22 mouse cellular contexts compared by ENCODE assay signal in genomic region chr2:93624665-93625408, GRCm38 (mm10). TPM values are rescaled to one million over a fixed set of nuclear protein-coding genes. Genes with fewer than 3 reads are reported as not detected.
DNase-seq lines count a peak whose midpoint lies in the region; ATAC-seq and TF ChIP-seq lines count a peak whose summit lies in the region.
"Had no signal": no experiment of that assay in that cellular context is flagged by ENCODE, and none has a peak within 500 bp of the region (broad histone marks: within the 10 kb centered on the region; RNA-seq: fewer than 3 reads in every experiment).

No protein-coding gene starts in this region.

- no peaks in the 10 kb centered on the region for H3K9me3 ChIP-seq in neural tube, embryonic 15.5 days (replicated peaks)
- H3K9me3 ChIP-seq in midbrain, embryonic 16.5 days (replicated peaks; ENCODE audit: control insufficient read depth, low read length, poor library complexity, severe bottlenecking) = no peaks in the 10 kb centered on the region
- H3K9me3 ChIP-seq in midbrain, embryonic 10.5 days (replicated peaks) = no peaks in the 10 kb centered on the region
- H3K9me3 ChIP-seq: embryonic facial prominence, embryonic 12.5 days; limb, embryonic 12.5 days; liver, embryonic 15.5 days; stomach, embryonic 15.5 days had no signal

- no peak for TF ChIP-seq CTCF in kidney, adult 2 months (conservative IDR thresholded peaks at IDR 0.05; ENCODE audit: insufficient read depth, insufficient read length, low read depth, low read length)

- H3K4me2 ChIP-seq in neural tube, embryonic 15.5 days = no peak overlapping the region
- H3K4me2 ChIP-seq in midbrain, embryonic 16.5 days (ENCODE audit: low read length) = no peak overlapping the region
- H3K4me2 ChIP-seq: embryonic facial prominence, embryonic 12.5 days; limb, embryonic 12.5 days; liver, embryonic 15.5 days; midbrain, embryonic 11.5 days; stomach, embryonic 15.5 days had no signal

- no peak overlapping the region for H3K9ac ChIP-seq in neural tube, embryonic 15.5 days (replicated peaks)
- H3K9ac ChIP-seq in midbrain, embryonic 16.5 days (ENCODE audit: low read depth, low read length) = no peak overlapping the region
- H3K9ac ChIP-seq: embryonic facial prominence, embryonic 12.5 days; forebrain, postnatal 0 days; limb, embryonic 12.5 days; liver, embryonic 15.5 days; stomach, embryonic 15.5 days had no signal

- H3K4me3 ChIP-seq in neural tube, embryonic 15.5 days (replicated peaks) = no peak overlapping the region
- no peak overlapping the region for H3K4me3 ChIP-seq in kidney, adult 2 months (ENCODE audit: insufficient read depth, low read depth, low read length)
- H3K4me3 ChIP-seq in midbrain, embryonic 16.5 days (ENCODE audit: low read depth, low read length) = no peak overlapping the region
- no peak overlapping the region for H3K4me3 ChIP-seq in midbrain, embryonic 10.5 days
- H3K4me3 ChIP-seq: embryonic facial prominence, embryonic 12.5 days; heart, adult 2 months; limb, embryonic 12.5 days; liver, embryonic 15.5 days; stomach, embryonic 15.5 days had no signal

- H3K36me3 ChIP-seq in neural tube, embryonic 15.5 days = no peaks in the 10 kb centered on the region
- no peaks in the 10 kb centered on the region for H3K36me3 ChIP-seq in kidney, adult 2 months (ENCODE audit: control insufficient read depth, insufficient read depth, low read length)
- H3K36me3 ChIP-seq in midbrain, embryonic 16.5 days (ENCODE audit: control insufficient read depth, insufficient read depth, low read length) = no peaks in the 10 kb centered on the region
- no peaks in the 10 kb centered on the region for H3K36me3 ChIP-seq in midbrain, embryonic 10.5 days
- H3K36me3 ChIP-seq: embryonic facial prominence, embryonic 12.5 days; limb, embryonic 12.5 days; liver, embryonic 15.5 days; stomach, embryonic 15.5 days had no signal

- 44% methylated on average over 13 of the region's 13 CpGs for WGBS in neural tube, embryonic 15.5 days
- 8% methylated on average over 13 of the region's 13 CpGs for WGBS in kidney, adult 2 months
- WGBS in midbrain, embryonic 16.5 days = 81% methylated on average over 13 of the region's 13 CpGs
- WGBS in midbrain, embryonic 10.5 days = 81% methylated on average over 13 of the region's 13 CpGs

- ATAC-seq in neural tube, embryonic 15.5 days (ENCODE audit: low FRiP score) = no peak
- ATAC-seq in midbrain, embryonic 16.5 days = no peak
- ATAC-seq: forebrain, postnatal 0 days; lung, postnatal 0 days had no signal

- no peaks in the 10 kb centered on the region for H3K4me1 ChIP-seq in neural tube, embryonic 15.5 days
- H3K4me1 ChIP-seq in kidney, adult 2 months (ENCODE audit: control insufficient read depth, insufficient read depth, low read length) = no peaks in the 10 kb centered on the region
- no peaks in the 10 kb centered on the region for H3K4me1 ChIP-seq in midbrain, embryonic 16.5 days (ENCODE audit: control insufficient read depth, insufficient read depth, low read length)
- H3K4me1 ChIP-seq in midbrain, embryonic 10.5 days = peaks cover 11% of the 10 kb centered on the region
- H3K4me1 ChIP-seq: liver, embryonic 15.5 days; stomach, embryonic 15.5 days had no signal

- peak; percentile 66 for DNase-seq in neural tube, embryonic 10.5 days (ENCODE audit: extremely low spot score, low spot score)
- peak; percentile 54 for DNase-seq in kidney, adult 2 months
- DNase-seq in kidney, postnatal 14 days = peak; percentile 51
- peak; percentile 45 for DNase-seq in yolk sac, embryonic 10.5 days (ENCODE audit: low spot score)
- no peak for DNase-seq in lung, postnatal 36 days
- no peak for DNase-seq in midbrain, embryonic 10.5 days (ENCODE audit: low spot score)
- DNase-seq: adrenal gland, adult 2 months; cerebellum, postnatal 14 days; forebrain, postnatal 0 days; gastrocnemius, postnatal 10 days; heart, adult 2 months; layer of hippocampus, postnatal 36 days; right cerebral cortex, adult 18-20 months; spleen, adult 18-20 months had no signal

- no peak for TF ChIP-seq POLR2A in kidney, adult 2 months (IDR thresholded peaks at IDR 0.05; ENCODE audit: low read depth, low read length)

- H3K27ac ChIP-seq in neural tube, embryonic 15.5 days (replicated peaks) = no peak overlapping the region
- no peak overlapping the region for H3K27ac ChIP-seq in kidney, adult 2 months (ENCODE audit: insufficient read depth, low read depth, low read length)
- no peak overlapping the region for H3K27ac ChIP-seq in midbrain, embryonic 16.5 days (ENCODE audit: low read length)
- H3K27ac ChIP-seq in midbrain, embryonic 10.5 days (replicated peaks) = no peak overlapping the region
- H3K27ac ChIP-seq: embryonic facial prominence, embryonic 12.5 days; heart, adult 2 months; limb, embryonic 12.5 days; liver, embryonic 15.5 days; stomach, embryonic 15.5 days had no signal

- H3K27me3 ChIP-seq in neural tube, embryonic 15.5 days (replicated peaks) = no peaks in the 10 kb centered on the region; the same call in 1 of the 2 replicates
- no peaks in the 10 kb centered on the region for H3K27me3 ChIP-seq in kidney, adult 2 months (replicated peaks; ENCODE audit: control insufficient read depth, insufficient read depth, low read length)
- no peaks in the 10 kb centered on the region for H3K27me3 ChIP-seq in midbrain, embryonic 16.5 days (ENCODE audit: control insufficient read depth, insufficient read depth, low read depth, low read length)
- peaks cover 50% of the 10 kb centered on the region for H3K27me3 ChIP-seq in midbrain, embryonic 10.5 days (ENCODE audit: low read depth, poor library complexity, severe bottlenecking)
- H3K27me3 ChIP-seq: embryonic facial prominence, embryonic 12.5 days had no signal

RNA-seq across cellular contexts. Expression of gene Alx4, which starts 17.3 kb away (rescaled TPM):
- polyA plus RNA-seq in neural tube, embryonic 15.5 days (2015; fragmentation: Nextera tagmentation; extraction: Ambion mirVana) = 0.09 and 0.13 TPM in 2 replicates
- 0.13 and 0.14 TPM in 2 replicates for polyA plus RNA-seq in kidney, adult 2 months (2012; rRNA removed)
- polyA plus RNA-seq in midbrain, embryonic 16.5 days (2015; fragmentation: Nextera tagmentation; extraction: Ambion mirVana) = 0.53 and 0.62 TPM in 2 replicates
- 6.5 and 6.7 TPM in 2 replicates for polyA plus RNA-seq in midbrain, embryonic 10.5 days (2016; fragmentation: Nextera tagmentation; extraction: Ambion mirVana)
- polyA plus RNA-seq: lung, postnatal 0 days had no signal

Comparison
In these comparisons a context has a peak if more than half of its experiments do, and no peak if none do; other contexts are left out.
1. DNase-seq: peak in neural tube, embryonic 10.5 days (single experiment), kidney, adult 2 months (single experiment), kidney, postnatal 14 days (single experiment) and yolk sac, embryonic 10.5 days (single experiment); none in lung, postnatal 36 days (single experiment) and midbrain, embryonic 10.5 days (single experiment).